Mouse (Mus musculus): ENCODE results near the gene Clcn6.
"Not testable (repeated sequence)": the region's sequence is repeated elsewhere in the genome, so short reads cannot be mapped to it uniquely, and the experiment has no call there.

The Clcn6 gene

GRCm38 (mm10) chr4:148066401-148066744 is 27.8 kb upstream of the Clcn6 start:
- intact Hi-C loops (cut with DNase I), result no loop called here

- intact Hi-C loops (cut with DNase I), result no loop called here
Observed at GRCm38 (mm10) chr4:148065702-148066400, 27.2 kb upstream of the Clcn6 start.

GRCm38 (mm10) chr4:148061086-148061480 is 22.5 kb upstream of the Clcn6 start:
- intact Hi-C loops (cut with DNase I), result loop anchor here (5.0 kb wide), 1 partner anchor 104 kb away; no protein-coding TSS in a partner anchor

- intact Hi-C loops (cut with DNase I), result loop anchor here (5.0 kb wide), 1 partner anchor 103 kb away; no protein-coding TSS in a partner anchor
Observed at GRCm38 (mm10) chr4:148060120-148061085, 21.8 kb upstream of the Clcn6 start.

GRCm38 (mm10) chr4:148058993-148059392 is 20.4 kb upstream of the Clcn6 start:
- intact Hi-C loops (cut with DNase I), result loop anchor here (5.0 kb wide), 1 partner anchor 52 kb away; no protein-coding TSS in a partner anchor

- intact Hi-C loops (cut with DNase I), result loop anchor here (5.0 kb wide), 1 partner anchor 51 kb away; no protein-coding TSS in a partner anchor
Observed at GRCm38 (mm10) chr4:148058218-148058819, 19.7 kb upstream of the Clcn6 start.

- intact Hi-C loops (cut with DNase I), result loop anchor here (5.0 kb wide), 1 partner anchor 50 kb away; no protein-coding TSS in a partner anchor
Observed at GRCm38 (mm10) chr4:148057661-148058209, 19.1 kb upstream of the Clcn6 start.

- intact Hi-C loops (cut with DNase I), result loop anchor here (5.0 kb wide), 1 partner anchor 50 kb away; no protein-coding TSS in a partner anchor
Observed at GRCm38 (mm10) chr4:148056801-148057200, 18.2 kb upstream of the Clcn6 start.

GRCm38 (mm10) chr4:148056246-148056645 is 17.6 kb upstream of the Clcn6 start:
- intact Hi-C loops (cut with DNase I), result loop anchor here (5.0 kb wide), 1 partner anchor 49 kb away; no protein-coding TSS in a partner anchor

- intact Hi-C loops (cut with DNase I), result loop anchor here (5.0 kb wide), 1 partner anchor 48 kb away; no protein-coding TSS in a partner anchor
Observed at GRCm38 (mm10) chr4:148054961-148055695, 16.5 kb upstream of the Clcn6 start.

GRCm38 (mm10) chr4:148053417-148053920 is 14.8 kb upstream of the Clcn6 start:
- intact Hi-C loops (cut with DNase I), result no loop called here

- intact Hi-C loops (cut with DNase I), result no loop called here
Observed at GRCm38 (mm10) chr4:148052976-148053375, 14.4 kb upstream of the Clcn6 start.

GRCm38 (mm10) chr4:148051886-148052285 is 13.3 kb upstream of the Clcn6 start:
- intact Hi-C loops (cut with DNase I), result no loop called here

- intact Hi-C loops (cut with DNase I), result no loop called here
Observed at GRCm38 (mm10) chr4:148051046-148051776, 12.6 kb upstream of the Clcn6 start.

GRCm38 (mm10) chr4:148050396-148050914 is 11.8 kb upstream of the Clcn6 start:
- intact Hi-C loops (cut with DNase I), result not testable (repeated sequence)

- intact Hi-C loops (cut with DNase I), result no loop called here
Observed at GRCm38 (mm10) chr4:148046450-148047031, 7.9 kb upstream of the Clcn6 start.

GRCm38 (mm10) chr4:148044113-148044512 is 5.5 kb upstream of the Clcn6 start:
- intact Hi-C loops (cut with DNase I), result no loop called here

GRCm38 (mm10) chr4:148043327-148043726 is 4.7 kb upstream of the Clcn6 start:
- intact Hi-C loops (cut with DNase I), result not testable (repeated sequence)
